Mouse (Mus musculus): ENCODE data around the gene Dhx40.

DNA sequence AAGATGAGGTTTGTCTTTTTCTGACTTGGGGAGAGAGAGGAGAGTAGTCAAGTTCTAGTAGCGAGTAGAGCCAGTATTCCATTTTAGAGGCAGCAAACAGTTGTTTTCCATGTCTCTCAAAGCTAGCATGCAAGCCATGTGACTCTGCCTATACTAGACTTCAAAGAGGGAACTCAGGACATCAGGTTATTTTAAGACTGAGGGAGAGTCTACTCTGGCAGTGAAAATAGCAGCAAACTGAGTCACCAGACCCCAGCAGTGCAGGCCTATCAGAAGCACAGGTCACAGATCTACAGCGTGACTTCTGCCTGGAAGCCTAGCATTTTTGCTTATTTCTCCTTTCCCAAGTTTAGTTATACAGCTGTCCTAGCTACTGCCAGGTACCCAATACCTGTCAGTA, 76.1 kb downstream of the Dhx40 start:
- TF ChIP-seq CTCF (IDR thresholded peaks at IDR 0.05; ENCODE audit: control insufficient read depth, insufficient read depth, insufficient replicate concordance, low read depth, low read length) (no peak), POLR2A (IDR thresholded peaks at IDR 0.05; ENCODE audit: control insufficient read depth, low read depth, low read length) (no peak)

Data from testis, adult 2 months (tissue).